Mouse (Mus musculus) urinary bladder, adult 18-20 months (tissue): Measurements from ENCODE around the gene Npc2.

Experiments
- DNase-seq, 2 experiments: peaks; one replicate each; pipeline ENCODE4 v3.0.0; 2022; ENCODE audit warnings: low spot score in 2 of 2, mixed read lengths in 2 of 2

Npc2 gene

DNA sequence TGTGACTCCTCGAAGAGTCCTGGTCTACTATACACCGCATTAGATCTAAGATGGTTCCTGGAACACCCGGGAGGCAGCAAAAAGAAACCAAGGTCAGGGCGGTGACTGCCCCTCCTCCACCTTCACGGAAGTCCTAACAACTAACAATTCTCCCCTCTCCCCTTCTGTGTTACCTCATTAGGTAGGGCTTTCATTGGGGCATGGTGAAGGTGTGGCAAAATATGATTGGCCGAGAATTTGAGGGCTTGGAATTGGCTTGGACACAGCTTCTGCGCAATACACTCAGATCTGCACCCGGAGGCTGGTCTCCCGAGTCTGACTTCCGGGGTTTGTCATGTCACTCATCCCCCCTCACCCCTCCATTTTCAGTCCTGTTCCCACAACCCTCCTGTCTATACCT lies 44.5 kb downstream of the Npc2 start:
- DNase-seq = no peak

DNA sequence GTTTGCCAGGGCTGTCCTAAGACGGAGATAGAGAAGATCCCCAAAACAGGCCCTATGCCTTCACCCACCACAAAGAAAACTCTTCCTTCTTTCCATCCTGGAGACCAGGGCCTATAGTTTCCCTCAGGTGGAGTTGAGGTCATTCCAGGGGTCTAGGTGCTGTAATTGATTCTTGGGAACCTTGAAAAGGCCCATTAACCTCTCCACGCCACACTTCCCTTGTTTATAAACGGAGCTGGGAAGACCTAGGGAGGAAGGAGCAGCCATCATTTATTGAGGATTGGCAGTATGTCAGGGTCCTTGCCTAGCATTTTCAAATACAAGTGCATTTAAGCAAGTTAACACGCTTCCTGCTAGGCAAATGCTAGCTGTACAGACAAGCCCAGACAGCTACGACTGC lies 45.5 kb downstream of the Npc2 start:
- no peak for DNase-seq

GRCm38 (mm10) chr12:84726986-84727385 lies 46.0 kb downstream of the Npc2 start:
- no peak for DNase-seq

GRCm38 (mm10) chr12:84726391-84726790 lies 46.6 kb downstream of the Npc2 start:
- DNase-seq = no peak

DNA sequence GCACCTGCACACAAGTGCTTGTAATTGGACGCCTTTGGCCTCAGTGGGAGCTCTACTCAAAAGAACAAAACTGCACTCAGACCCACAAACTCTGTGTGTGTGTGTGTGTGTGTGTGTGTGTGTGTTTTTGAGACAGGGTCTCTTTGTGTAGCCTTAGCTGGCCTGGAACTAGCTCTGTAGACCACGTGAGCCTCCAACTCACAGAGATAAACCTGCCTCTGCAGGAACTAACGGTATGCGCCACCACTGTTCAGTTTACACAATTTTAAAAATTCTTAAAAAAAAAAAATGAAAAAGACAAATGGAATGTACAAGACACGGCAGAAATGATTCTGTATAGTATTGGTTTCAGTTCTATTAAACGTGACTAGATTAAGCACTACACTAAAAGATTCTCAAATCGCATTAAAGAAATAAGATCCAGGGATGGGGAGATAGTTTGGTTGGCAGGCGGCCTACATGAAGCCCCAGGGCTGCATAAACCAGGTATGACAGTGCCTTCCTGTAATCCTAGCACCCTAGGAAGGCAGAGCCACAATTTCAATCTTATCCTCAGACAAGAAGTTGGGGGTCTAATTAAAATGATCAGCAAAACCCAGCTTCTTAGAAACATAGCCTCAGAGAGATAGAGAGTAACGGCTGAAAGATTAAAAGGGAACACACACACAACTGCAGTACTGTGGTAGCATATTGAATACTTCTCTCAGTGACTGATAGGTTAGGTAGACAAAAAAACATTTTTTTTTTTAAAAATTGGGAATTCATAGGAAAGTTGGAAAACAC lies 54.3 kb downstream of the Npc2 start:
- DNase-seq = no peak

DNA sequence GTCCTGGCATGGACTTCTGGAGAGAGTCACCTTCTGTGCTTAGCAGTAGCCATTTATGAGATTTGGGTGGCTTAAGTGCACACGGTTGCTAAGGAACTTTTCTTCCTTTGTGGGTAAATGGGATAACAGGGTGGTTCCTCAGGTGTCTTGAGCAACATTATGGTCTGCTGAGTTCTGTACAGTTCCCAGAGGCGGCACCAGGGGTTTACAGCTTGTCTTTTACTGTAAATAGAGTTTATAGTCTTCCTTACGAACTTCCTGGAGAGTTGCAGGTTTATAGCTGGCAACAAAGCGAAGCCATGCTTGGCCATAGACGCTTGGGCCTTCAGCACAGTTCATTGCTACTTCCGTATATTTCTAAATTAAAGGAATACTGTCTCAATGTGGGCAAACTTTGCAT lies 58.4 kb downstream of the Npc2 start:
- DNase-seq = no peak

- DNase-seq = no peak
These were observed 63.0 kb downstream of the Npc2 start for GRCm38 (mm10) chr12:84709842-84710439.

GRCm38 (mm10) chr12:84707804-84708203 lies 65.1 kb downstream of the Npc2 start:
- no peak for DNase-seq

GRCm38 (mm10) chr12:84706886-84707285 lies 66.1 kb downstream of the Npc2 start:
- DNase-seq = no peak
